Mouse (Mus musculus) liver, embryonic 14.5 days (tissue): ENCODE measurements around the gene Gm10959.

Experiments
- CTCF ChIP-seq: IDR thresholded peaks from 2 replicates; pipeline ENCODE4 v1.5.1; 2016; ENCODE audit warnings: antibody characterized with exemption, low read depth, control low read depth
- EP300 ChIP-seq: IDR thresholded peaks from 2 replicates; pipeline ENCODE4 v1.6.1; 2016; ENCODE audit warnings: antibody characterized with exemption, low read depth

DNA sequence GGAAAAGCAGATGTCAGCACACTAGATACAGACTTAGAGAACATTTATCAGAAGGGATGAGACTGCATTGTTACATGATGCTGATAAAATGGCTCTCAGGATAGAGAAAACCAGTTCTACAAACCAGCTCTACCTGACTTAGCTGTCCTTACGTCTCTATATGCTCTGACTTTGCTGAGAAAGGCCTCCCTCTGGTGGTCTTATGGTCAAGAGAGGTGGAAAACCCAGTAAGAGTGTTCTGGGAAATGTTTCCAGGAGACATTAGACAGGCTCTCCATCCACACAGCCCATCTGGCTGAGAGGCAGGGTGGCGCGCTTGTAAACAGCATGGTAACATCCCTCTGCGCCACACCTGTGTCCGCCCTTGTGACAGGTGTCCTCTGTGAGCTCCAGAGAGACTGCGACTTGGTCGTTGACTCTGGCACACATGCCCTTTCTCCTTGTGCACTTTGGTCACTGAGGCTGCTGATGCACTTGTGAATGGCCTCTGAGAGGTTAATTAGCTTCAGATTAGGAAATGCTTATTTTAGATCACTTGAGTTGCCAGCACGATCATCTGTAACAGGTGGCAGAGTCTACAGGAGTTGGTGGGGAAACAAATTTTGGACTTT lies 40.4 kb downstream of the Gm10959 start:
- TF ChIP-seq CTCF (no peak), EP300 (no peak)
